Mouse (Mus musculus): ENCODE data around the gene Zfp101. TPM values are rescaled to one million over a fixed set of nuclear protein-coding genes. Genes with fewer than 3 reads are reported as not detected.

The Zfp101 gene
- 7.9 and 8.6 TPM in 2 replicates for total RNA-seq (2021)
- long read RNA-seq, experiment 1, partial matches to known transcripts: 0 of 4 reads
- long read RNA-seq, experiment 1, other reads (novel, unspliced or antisense): 0 of 4 reads
- long read RNA-seq, experiment 2, partial matches to known transcripts: 0 of 1 reads
- long read RNA-seq, experiment 2, other reads (novel, unspliced or antisense): 0 of 1 reads

- DNase-seq: peak; percentile 92
Observed at GRCm38 (mm10) chr17:33394182-33395034, at the start of gene Zfp101. Zfp101 (minus strand) TSS chr17:33394641.

- no peak for DNase-seq
Observed at GRCm38 (mm10) chr17:33441159-33441558, 46.7 kb upstream of the Zfp101 start.

- no peak for DNase-seq
Observed at GRCm38 (mm10) chr17:33439922-33440321, 45.5 kb upstream of the Zfp101 start.

GRCm38 (mm10) chr17:33439148-33439547 is 44.7 kb upstream of the Zfp101 start:
- DNase-seq: peak; percentile 87

GRCm38 (mm10) chr17:33432019-33432946 is 37.8 kb upstream of the Zfp101 start, which contains the start of gene Actl9:
Actl9 (plus strand) TSS chr17:33432896.
- no peak for DNase-seq

- no peak for DNase-seq
Observed at GRCm38 (mm10) chr17:33392271-33392670, 2.2 kb downstream of the Zfp101 start.

GRCm38 (mm10) chr17:33385705-33386104 is 8.7 kb downstream of the Zfp101 start:
- no peak for DNase-seq

- DNase-seq: no peak
Observed at GRCm38 (mm10) chr17:33372795-33373194, 21.6 kb downstream of the Zfp101 start.

GRCm38 (mm10) chr17:33358411-33359384 is 35.7 kb downstream of the Zfp101 start, which contains the start of gene Zfp81:
Zfp81 (minus strand) TSS chr17:33358878.
- DNase-seq: peak; percentile 91

GRCm38 (mm10) chr17:33352981-33353380 is 41.5 kb downstream of the Zfp101 start:
- no peak for DNase-seq

Other genes with a start within 250 kb of the Zfp101 start
- gene Olfr55, start 226.2 kb downstream of the Zfp101 start, total RNA-seq (2021): not detected in 2 replicates
- gene Olfr239, start 203.3 kb downstream of the Zfp101 start, total RNA-seq (2021): not detected in 2 replicates
- not detected in 2 replicates for gene Olfr1564, start 173.0 kb downstream of the Zfp101 start, total RNA-seq (2021)
- gene Zfp955a, start 139.5 kb downstream of the Zfp101 start, total RNA-seq (2021): 7.4 and 8.4 TPM in 2 replicates
- not detected in 2 replicates for gene Olfr63, start 130.0 kb downstream of the Zfp101 start, total RNA-seq (2021)
- gene Zfp955b, start 105.1 kb downstream of the Zfp101 start, total RNA-seq (2021): 10.0 and 11.0 TPM in 2 replicates
- gene Zfp81, start 35.8 kb downstream of the Zfp101 start, total RNA-seq (2021): 8.7 and 9.3 TPM in 2 replicates
- 0.26 and 0.38 TPM in 2 replicates for gene Actl9, start 38.3 kb upstream of the Zfp101 start, total RNA-seq (2021)
- gene Adamts10, start 129.6 kb upstream of the Zfp101 start, total RNA-seq (2021): 39.9 and 51.3 TPM in 2 replicates
- 1.7 and 7.8 TPM in 2 replicates for gene Myo1f, start 161.1 kb upstream of the Zfp101 start, total RNA-seq (2021)
- 32.8 and 38.9 TPM in 2 replicates for gene Zfp414, start 234.4 kb upstream of the Zfp101 start, total RNA-seq (2021)
- 0.34 and 0.89 TPM in 2 replicates for gene Pram1, start 243.4 kb upstream of the Zfp101 start, total RNA-seq (2021)